Mouse (Mus musculus) liver, embryonic 12.5 days (tissue): Measurements from ENCODE around the gene Ier5l. TPM values are rescaled to one million over a fixed set of nuclear protein-coding genes. Genes with fewer than 3 reads are reported as not detected.

ENCODE experiments used
- ATAC-seq: fragments of 200-750 bp; cut with Nextera tagmentation; 2 replicates; pipeline ENCODE4 v1.8.0; 2017; ENCODE audit warnings: moderate number of reproducible peaks, mild to moderate bottlenecking, moderate library complexity
- H3K27ac ChIP-seq: fragments of 300-500 bp; sonication (generic); 2 replicates; pipeline ENCODE4 v1.5.1; 2016; ENCODE audit warnings: mild to moderate bottlenecking
- H3K27me3 ChIP-seq: fragments of 300-500 bp; sonication (generic); replicated peaks from 2 replicates; pipeline ENCODE4 v1.6.1; 2016; ENCODE audit warnings: mild to moderate bottlenecking, moderate library complexity
- H3K36me3 ChIP-seq: fragments of 300-500 bp; sonication (generic); 2 replicates; pipeline ENCODE4 v1.6.1; 2016; ENCODE audit warnings: mild to moderate bottlenecking, moderate library complexity
- H3K4me1 ChIP-seq: fragments of 300-500 bp; sonication (generic); 2 replicates; pipeline ENCODE4 v1.6.1; 2016
- H3K4me2 ChIP-seq: fragments of 300-500 bp; sonication (generic); 2 replicates; pipeline ENCODE4 v1.6.1; 2016; ENCODE audit warnings: mild to moderate bottlenecking, moderate library complexity
- H3K4me3 ChIP-seq: fragments of 300-500 bp; sonication (generic); 2 replicates; pipeline ENCODE4 v1.5.1; 2016; ENCODE audit warnings: mild to moderate bottlenecking, moderate library complexity
- H3K9ac ChIP-seq: fragments of 300-500 bp; sonication (generic); 2 replicates; pipeline ENCODE4 v1.6.1; 2016; ENCODE audit warnings: mild to moderate bottlenecking, moderate library complexity
- H3K9me3 ChIP-seq: fragments of 300-500 bp; sonication (generic); replicated peaks from 2 replicates; pipeline ENCODE4 v1.6.1; 2016; ENCODE audit warnings: mild to moderate bottlenecking, moderate library complexity
- WGBS: fragments of 180-500 bp; shearing (Covaris S2); methylation state at CpG from one replicate; pipeline ENCODE4 v1.1.7; 2016; ENCODE audit not compliant: insufficient replicate concordance; 5-methylcytosine and 5-hydroxymethylcytosine counted together
- polyA plus RNA-seq: library from polyadenylated mRNA; unstranded; fragments of >200 nt; fragmentation: Nextera tagmentation; extraction: Ambion mirVana; gene quantifications from 2 replicates; pipeline ENCODE4 v1.2.1, GENCODE M21; 2016

Gene Ier5l
- 0.44 and 0.59 TPM in 2 replicates for polyA plus RNA-seq

- peak within 1 kb of the TSS; percentile 70 for H3K4me2 ChIP-seq
- ATAC-seq, result peak; percentile 70
- WGBS, result under 1% methylated on average over 37 of the region's 37 CpGs
- peaks cover 21% of the 10 kb centered on the region for H3K4me1 ChIP-seq
- peak within 1 kb of the TSS; percentile 57 for H3K9ac ChIP-seq
- H3K4me3 ChIP-seq, result peak within 1 kb of the TSS; percentile 59
- H3K36me3 ChIP-seq, result no peaks in the 10 kb centered on the region
- H3K27me3 ChIP-seq, result peaks cover 89% of the 10 kb centered on the region
- no peaks in the 10 kb centered on the region for H3K9me3 ChIP-seq
- H3K27ac ChIP-seq, result peak within 1 kb of the TSS; percentile 62
Measured at GRCm38 (mm10) chr2:30474039-30474438, at the start of gene Ier5l. Ier5l (minus strand) TSS chr2:30474219.

- Histone ChIP-seq H3K27ac (no peak overlapping the region), H3K4me1 (no peaks in the 10 kb centered on the region), H3K27me3 (0 out of 2 replicates have a peak, but pooled peaks cover 12% of the 10 kb centered on the region), H3K4me2 (no peak overlapping the region), H3K9me3 (no peaks in the 10 kb centered on the region), H3K36me3 (no peaks in the 10 kb centered on the region), H3K9ac (no peak overlapping the region), H3K4me3 (no peak overlapping the region)
- 41% methylated on average over 8 of the region's 8 CpGs for WGBS
- no peak for ATAC-seq
Measured at GRCm38 (mm10) chr2:30523727-30524126, 49.7 kb upstream of the Ier5l start.

GRCm38 (mm10) chr2:30510711-30511380 is 36.8 kb upstream of the Ier5l start:
- 59% methylated on average over 16 of the region's 16 CpGs for WGBS
- Histone ChIP-seq H3K27me3 (peaks cover 11% of the 10 kb centered on the region; the same call in 1 of the 2 replicates), H3K4me3 (no peak overlapping the region), H3K27ac (no peak overlapping the region), H3K4me1 (peaks cover 9% of the 10 kb centered on the region), H3K36me3 (no peaks in the 10 kb centered on the region), H3K9me3 (no peaks in the 10 kb centered on the region), H3K4me2 (no peak overlapping the region), H3K9ac (no peak overlapping the region)
- no peak for ATAC-seq

- Histone ChIP-seq H3K4me1 (peaks cover 9% of the 10 kb centered on the region), H3K36me3 (no peaks in the 10 kb centered on the region), H3K4me2 (no peak overlapping the region), H3K27ac (no peak overlapping the region), H3K27me3 (peaks cover 8% of the 10 kb centered on the region), H3K9me3 (no peaks in the 10 kb centered on the region), H3K9ac (no peak overlapping the region), H3K4me3 (no peak overlapping the region)
- ATAC-seq, result peak; percentile 43; the same call in 1 of the 2 replicates
- 35% methylated on average over 11 of the region's 11 CpGs for WGBS
Measured at GRCm38 (mm10) chr2:30507138-30507727, 33.2 kb upstream of the Ier5l start.

GRCm38 (mm10) chr2:30503677-30504621 is 29.9 kb upstream of the Ier5l start:
- H3K9me3 ChIP-seq, result no peaks in the 10 kb centered on the region
- no peak for ATAC-seq
- no peak overlapping the region for H3K4me2 ChIP-seq
- no peak overlapping the region for H3K9ac ChIP-seq
- H3K27ac ChIP-seq, result no peak overlapping the region
- peaks cover 8% of the 10 kb centered on the region for H3K27me3 ChIP-seq
- H3K36me3 ChIP-seq, result no peaks in the 10 kb centered on the region
- H3K4me1 ChIP-seq, result peaks cover 9% of the 10 kb centered on the region
- no peak overlapping the region for H3K4me3 ChIP-seq
- WGBS, result 37% methylated on average over 23 of the region's 23 CpGs

GRCm38 (mm10) chr2:30501701-30502100 is 27.7 kb upstream of the Ier5l start:
- ATAC-seq, result no peak
- H3K9me3 ChIP-seq, result no peaks in the 10 kb centered on the region
- no peak overlapping the region for H3K4me2 ChIP-seq
- H3K36me3 ChIP-seq, result no peaks in the 10 kb centered on the region
- no peaks in the 10 kb centered on the region; the same call in 1 of the 2 replicates for H3K27me3 ChIP-seq
- peaks cover 3% of the 10 kb centered on the region for H3K4me1 ChIP-seq
- H3K27ac ChIP-seq, result no peak overlapping the region
- 68% methylated on average over 7 of the region's 7 CpGs for whole genome bisulfite sequencing
- no peak overlapping the region for H3K4me3 ChIP-seq
- no peak overlapping the region for H3K9ac ChIP-seq

GRCm38 (mm10) chr2:30495909-30496861 is 22.2 kb upstream of the Ier5l start:
- WGBS, result 23% methylated on average over 22 of the region's 22 CpGs
- Histone ChIP-seq H3K4me2 (peak overlapping the region; percentile 45), H3K4me3 (peak overlapping the region; percentile 13; the same call in 1 of the 2 replicates)

GRCm38 (mm10) chr2:30495000-30495908 is 21.2 kb upstream of the Ier5l start:
- Histone ChIP-seq H3K4me1 (peaks cover 12% of the 10 kb centered on the region; the same call in 1 of the 2 replicates), H3K36me3 (no peaks in the 10 kb centered on the region), H3K9ac (no peak overlapping the region), H3K4me3 (no peak overlapping the region), H3K27me3 (no peaks in the 10 kb centered on the region), H3K27ac (no peak overlapping the region), H3K4me2 (peak overlapping the region; percentile 45), H3K9me3 (no peaks in the 10 kb centered on the region)
- peak; percentile 29; the same call in 1 of the 2 replicates for ATAC-seq
- 68% methylated on average over 8 of the region's 8 CpGs for WGBS

More at GRCm38 (mm10) chr2:30495909-30496861, 22.2 kb upstream of the Ier5l start:
- no peak overlapping the region for H3K27ac ChIP-seq
- H3K4me1 ChIP-seq, result peaks cover 12% of the 10 kb centered on the region; the same call in 1 of the 2 replicates
- no peaks in the 10 kb centered on the region for H3K36me3 ChIP-seq
- H3K9ac ChIP-seq, result no peak overlapping the region
- no peaks in the 10 kb centered on the region for H3K27me3 ChIP-seq
- peak; percentile 84 for ATAC-seq
- no peaks in the 10 kb centered on the region for H3K9me3 ChIP-seq

GRCm38 (mm10) chr2:30490384-30490783 is 16.4 kb upstream of the Ier5l start:
- 51% methylated on average over 2 of the region's 2 CpGs for whole genome bisulfite sequencing

GRCm38 (mm10) chr2:30487597-30487996 is 13.6 kb upstream of the Ier5l start:
- H3K4me2 ChIP-seq, result no peak overlapping the region
- H3K27ac ChIP-seq, result no peak overlapping the region
- H3K9me3 ChIP-seq, result no peaks in the 10 kb centered on the region
- no peaks in the 10 kb centered on the region for H3K36me3 ChIP-seq
- H3K4me3 ChIP-seq, result no peak overlapping the region
- H3K4me1 ChIP-seq, result no peaks in the 10 kb centered on the region
- no peak overlapping the region for H3K9ac ChIP-seq
- WGBS, result 23% methylated on average over 7 of the region's 7 CpGs
- peaks cover 12% of the 10 kb centered on the region for H3K27me3 ChIP-seq
- ATAC-seq, result no peak

More at GRCm38 (mm10) chr2:30490384-30490783, 16.4 kb upstream of the Ier5l start:
- ATAC-seq, result no peak
- Histone ChIP-seq H3K9me3 (no peaks in the 10 kb centered on the region), H3K4me2 (no peak overlapping the region), H3K9ac (no peak overlapping the region), H3K4me1 (0 out of 2 replicates have a peak, but pooled peaks cover 2% of the 10 kb centered on the region), H3K4me3 (no peak overlapping the region), H3K27ac (no peak overlapping the region), H3K36me3 (no peaks in the 10 kb centered on the region), H3K27me3 (peaks cover 3% of the 10 kb centered on the region; the same call in 1 of the 2 replicates)
